Mouse (Mus musculus): ENCODE results near the gene Arhgap10.
A peak's percentile ranks its signal among the peaks of the same experiment; 100 is the strongest.

Arhgap10 gene

DNA sequence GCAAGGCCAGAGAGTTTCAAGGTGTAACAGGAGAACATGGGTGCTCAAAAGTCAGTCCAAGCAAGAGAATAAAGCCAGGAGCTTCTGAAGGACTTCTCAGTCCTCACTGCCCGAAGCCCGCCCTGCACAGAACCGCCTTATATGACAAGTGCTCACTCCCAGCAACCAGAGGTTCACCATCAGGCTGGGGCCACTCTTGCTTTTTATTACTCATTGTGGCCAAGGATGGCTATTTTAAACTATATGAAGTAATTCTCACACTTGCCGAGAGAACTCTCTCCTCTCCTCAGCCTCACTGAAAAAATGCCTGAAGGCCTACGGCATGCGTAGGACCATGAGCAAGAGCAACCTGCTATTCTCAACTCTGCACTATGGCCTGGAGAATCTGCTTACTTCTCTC lies 133.7 kb downstream of the Arhgap10 start:
- no peak for DNase-seq

DNA sequence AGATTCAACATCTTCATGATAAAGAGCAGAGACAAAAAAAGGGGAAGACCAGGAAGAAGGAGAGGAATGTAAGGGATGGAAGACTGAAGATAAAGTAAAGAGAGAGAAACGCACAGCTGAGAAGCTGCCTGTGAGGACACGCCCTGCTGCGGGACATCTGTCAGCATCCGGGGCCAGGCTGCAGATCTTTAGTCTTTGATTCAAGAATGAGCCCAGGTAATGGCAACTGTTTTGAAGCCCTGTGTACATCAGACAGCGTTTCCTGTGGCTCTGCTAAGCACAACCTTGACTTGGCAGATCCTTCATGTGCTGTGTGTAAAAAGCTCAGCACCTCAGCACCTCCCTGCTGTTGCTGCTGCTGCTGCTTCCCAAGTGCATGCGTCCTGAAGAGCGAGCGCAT lies 134.1 kb downstream of the Arhgap10 start:
- no peak for DNase-seq

DNA sequence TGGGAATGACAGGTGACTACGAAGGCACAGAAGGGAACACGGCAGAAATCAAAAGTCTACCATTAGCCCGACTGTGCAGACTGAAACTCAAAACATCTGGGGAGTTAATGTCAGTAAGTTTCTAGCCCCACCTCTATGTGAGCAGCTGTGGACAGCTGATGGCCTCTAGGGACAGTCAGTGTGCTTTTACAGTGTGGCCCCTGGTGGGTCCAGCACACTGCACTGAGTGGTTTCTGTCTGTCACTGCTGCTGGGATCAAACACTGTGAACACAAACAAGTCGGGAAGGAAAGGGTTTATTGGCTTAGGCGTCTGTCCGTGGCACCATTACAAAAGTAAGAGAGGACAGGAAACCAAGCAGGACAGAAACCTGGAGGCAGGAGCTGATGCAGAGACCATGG lies 136.9 kb downstream of the Arhgap10 start:
- no peak for DNase-seq

- DNase-seq, result no peak
Measured at GRCm38 (mm10) chr8:77379300-77379699, 138.5 kb downstream of the Arhgap10 start.

DNA sequence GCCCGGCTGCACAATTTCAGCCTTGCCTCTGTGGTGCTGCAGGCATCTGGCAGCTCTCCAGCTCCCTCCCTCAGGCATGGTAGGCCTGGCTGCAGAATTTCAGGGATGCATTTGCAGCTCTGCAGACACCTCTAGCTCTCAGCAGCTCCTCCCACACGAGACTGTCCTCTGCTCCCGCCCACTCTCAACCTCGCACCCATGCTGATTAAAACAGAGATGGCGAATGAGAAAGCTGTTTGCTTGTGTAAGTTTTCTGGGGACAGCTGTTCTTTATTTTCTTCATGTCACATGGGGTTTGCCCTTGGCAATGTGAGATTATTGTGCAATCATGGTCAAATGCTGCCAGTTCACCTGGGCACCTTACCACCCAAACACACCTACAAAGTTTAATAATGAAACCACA lies 141.3 kb downstream of the Arhgap10 start:
- DNase-seq, result peak; percentile 49

DNA sequence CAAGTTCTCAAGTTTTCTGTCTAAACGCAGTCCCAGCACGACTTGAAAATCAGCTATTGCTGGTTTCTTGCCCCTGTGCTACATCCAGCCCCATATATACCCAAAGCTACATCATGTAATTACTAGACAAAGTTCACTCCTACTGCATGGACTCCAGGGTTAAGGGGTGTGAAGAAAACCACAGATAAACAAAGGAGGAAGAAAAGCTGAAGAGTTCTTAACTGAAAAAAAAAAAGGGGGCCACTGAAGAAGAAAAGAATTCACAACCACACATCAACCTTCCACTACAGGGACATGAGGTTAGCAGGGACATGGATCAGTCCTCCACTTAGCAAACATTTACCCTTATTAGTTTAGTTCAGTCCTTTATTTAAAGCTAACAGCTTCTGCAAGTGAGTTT lies 141.8 kb downstream of the Arhgap10 start:
- no peak for DNase-seq

- DNase-seq, result no peak
Measured at GRCm38 (mm10) chr8:77371006-77371405, 146.7 kb downstream of the Arhgap10 start.

DNA sequence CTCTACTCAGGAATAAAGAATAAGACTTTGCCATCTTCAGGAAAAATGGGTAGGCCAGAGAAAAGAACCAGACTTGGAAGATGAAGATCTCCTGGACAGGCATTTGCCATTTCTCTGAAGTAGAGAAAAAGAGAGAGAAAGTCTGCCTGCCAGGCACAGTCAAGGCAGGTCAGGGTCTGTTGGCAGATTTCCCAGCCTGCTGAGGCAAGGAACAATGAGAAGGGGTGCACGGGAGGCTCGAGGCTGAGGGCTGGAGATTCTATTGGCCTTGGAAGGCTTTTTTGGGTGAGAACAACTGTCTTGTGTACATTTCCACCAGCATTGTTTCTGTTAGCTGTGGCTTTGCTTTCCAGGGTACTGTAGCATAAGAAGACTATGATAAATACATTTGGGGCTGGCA lies 147.4 kb downstream of the Arhgap10 start:
- no peak for DNase-seq

DNA sequence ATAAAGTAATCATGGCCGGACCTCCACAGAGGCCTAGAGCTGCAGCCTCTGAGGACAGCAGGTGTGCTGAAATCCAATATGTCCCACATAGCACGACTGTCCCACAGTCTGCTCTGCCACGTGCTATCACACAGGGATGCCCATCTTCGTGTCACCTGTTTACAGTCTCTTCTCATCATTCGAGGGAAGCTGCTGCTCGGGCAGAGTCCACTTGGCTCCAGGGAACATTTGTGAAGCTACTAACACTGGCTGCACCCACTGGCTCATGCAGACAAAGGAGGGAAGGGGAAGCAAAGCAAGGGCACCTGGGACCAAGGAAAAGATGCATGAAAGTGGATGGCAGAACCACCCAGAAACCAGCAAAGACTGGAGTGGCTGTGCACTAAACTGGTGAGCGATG lies 148.1 kb downstream of the Arhgap10 start:
- no peak for DNase-seq

DNA sequence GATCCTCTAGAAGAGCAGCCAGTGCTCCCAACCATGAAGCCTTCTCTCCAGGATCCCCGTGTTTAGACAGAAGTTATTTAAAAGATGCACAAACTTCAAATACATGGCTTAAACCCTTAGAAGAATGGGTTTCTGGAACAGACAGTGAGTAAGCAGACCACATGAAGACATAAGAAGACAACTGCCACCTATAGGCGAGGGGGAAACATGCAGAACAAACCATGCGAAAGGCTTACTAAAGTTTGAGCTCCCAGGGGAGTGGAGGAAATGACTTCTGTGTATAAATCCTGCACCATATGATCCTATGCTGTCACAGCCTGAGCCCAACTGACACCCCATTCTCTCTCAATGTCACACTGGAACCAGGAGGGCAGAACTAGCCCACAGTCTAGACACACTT lies 150.7 kb downstream of the Arhgap10 start:
- DNase-seq, result no peak

DNA sequence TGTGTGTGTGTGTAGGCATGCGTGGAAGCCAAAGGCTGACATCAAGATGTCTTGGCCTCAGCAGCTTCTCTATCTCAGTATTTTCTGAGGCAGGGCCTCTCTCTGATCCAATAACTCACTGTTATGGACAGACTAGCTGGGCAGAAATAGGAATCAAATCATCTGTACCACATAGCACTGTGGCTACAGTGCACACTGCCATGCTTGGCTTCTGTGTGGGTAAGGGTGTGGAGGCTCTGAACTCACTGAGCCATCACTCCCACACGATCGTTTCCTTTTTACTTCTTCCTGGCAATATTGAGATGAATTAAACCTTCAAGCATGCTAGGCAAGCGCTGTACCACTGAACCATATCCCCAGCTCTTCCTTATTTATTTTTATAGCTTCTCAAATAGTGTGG lies 151.3 kb downstream of the Arhgap10 start:
- no peak for DNase-seq

- DNase-seq, result no peak
Measured at GRCm38 (mm10) chr8:77365990-77366389, 151.8 kb downstream of the Arhgap10 start.

- DNase-seq, result peak; percentile 60
Measured at GRCm38 (mm10) chr8:77364472-77364871, 153.3 kb downstream of the Arhgap10 start.

GRCm38 (mm10) chr8:77360853-77361252 lies 156.9 kb downstream of the Arhgap10 start:
- no peak for DNase-seq

DNA sequence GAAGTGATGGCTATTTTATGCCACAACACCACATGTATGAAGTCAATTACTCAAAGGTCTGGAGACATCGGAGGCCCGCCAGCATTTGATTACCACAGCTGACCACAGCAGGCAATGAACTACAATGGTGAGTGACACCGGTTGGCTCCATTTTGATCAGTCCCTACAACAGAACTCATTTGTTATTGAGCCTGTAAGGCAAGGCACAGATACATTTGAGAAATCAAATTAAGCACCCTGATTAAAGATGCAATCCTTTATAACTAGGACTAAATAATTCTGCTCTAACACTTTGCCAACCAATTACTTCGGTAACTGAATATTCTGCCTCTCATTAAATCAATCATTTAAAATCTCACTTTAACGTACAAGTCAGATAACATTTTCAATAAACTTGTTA lies 157.3 kb downstream of the Arhgap10 start:
- DNase-seq, result no peak

DNA sequence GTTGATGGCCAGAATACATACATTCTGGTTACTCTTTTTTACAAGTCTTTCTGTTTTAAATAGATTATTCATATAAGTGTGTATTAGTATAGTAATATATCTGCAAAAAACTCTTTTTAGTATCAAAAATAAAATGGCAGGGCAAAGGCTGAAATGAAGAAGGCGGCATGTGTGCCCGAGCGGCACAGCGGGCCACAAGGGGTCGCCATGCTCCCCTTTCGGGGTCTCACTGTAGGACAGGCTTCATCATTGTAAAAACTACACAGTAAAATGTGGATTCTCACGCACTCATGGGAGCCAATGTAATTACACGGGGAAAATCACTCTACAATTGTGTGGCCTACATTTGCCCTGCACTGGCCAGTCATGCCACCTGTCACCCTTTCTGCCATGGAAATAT lies 160.6 kb downstream of the Arhgap10 start:
- DNase-seq, result no peak

DNA sequence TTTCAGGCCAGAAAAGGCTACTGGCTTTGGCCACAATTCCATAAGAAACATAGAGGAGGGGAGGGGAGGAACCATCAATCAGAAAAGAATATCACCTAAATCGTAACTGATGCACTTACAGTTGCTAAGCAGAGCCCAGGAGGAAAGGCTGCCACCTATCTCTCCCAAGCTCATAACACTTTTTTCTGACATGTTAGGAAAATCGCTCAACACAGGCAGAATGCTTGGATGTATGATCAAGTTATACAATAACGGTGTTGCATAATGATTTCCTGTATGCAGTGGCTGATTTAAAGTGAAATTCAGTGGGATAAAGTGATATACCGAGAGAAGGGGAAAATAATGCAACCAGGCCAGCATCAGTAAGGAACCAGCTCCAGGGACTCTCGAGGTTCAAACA lies 162.4 kb downstream of the Arhgap10 start:
- no peak for DNase-seq

- DNase-seq, result no peak
Measured at GRCm38 (mm10) chr8:77354189-77354588, 163.6 kb downstream of the Arhgap10 start.

GRCm38 (mm10) chr8:77351177-77351860 lies 166.4 kb downstream of the Arhgap10 start:
- no peak for DNase-seq

- no peak for DNase-seq
Measured at GRCm38 (mm10) chr8:77350121-77350777, 167.5 kb downstream of the Arhgap10 start.

DNA sequence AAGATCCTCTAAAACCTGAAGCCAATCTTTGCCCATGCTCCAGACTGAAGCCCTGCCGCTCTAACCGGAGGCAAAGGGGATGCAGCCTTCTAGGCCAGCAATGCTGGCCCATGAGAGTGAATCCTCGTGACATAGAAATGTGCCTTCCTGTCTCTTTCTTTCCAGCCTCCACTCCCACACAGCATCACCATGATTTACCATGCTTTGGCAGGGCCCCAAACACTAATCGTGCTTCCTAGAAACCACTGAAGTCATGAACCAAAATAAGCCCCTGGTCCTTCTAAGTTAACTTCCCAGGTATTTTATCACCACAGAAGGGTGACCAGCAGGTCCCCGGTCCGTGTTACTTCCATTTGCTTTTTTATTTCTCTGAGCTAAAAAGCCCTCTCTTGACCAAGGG lies 173.8 kb downstream of the Arhgap10 start:
- DNase-seq, result no peak

- no peak for DNase-seq
Measured at GRCm38 (mm10) chr8:77343335-77343734, 174.4 kb downstream of the Arhgap10 start.

DNA sequence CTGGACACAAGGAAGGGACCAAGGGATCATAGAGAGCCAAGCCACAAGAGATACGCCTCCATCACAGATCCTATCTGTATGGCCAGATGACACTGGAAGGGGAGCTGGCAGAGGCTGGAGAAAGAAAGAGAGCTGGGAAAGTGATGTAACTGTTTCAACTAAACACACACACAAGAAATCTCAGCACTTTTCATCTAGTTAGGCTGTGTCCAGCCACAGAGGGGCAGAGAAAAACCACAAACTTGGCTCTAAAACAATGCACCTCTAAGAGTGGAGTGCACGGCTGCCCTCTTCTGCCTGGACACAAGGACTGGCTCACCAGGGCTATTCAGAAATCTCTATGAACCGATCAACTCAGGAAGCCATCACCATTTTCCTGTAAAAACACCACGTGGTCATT lies 175.6 kb downstream of the Arhgap10 start:
- DNase-seq, result no peak

DNA sequence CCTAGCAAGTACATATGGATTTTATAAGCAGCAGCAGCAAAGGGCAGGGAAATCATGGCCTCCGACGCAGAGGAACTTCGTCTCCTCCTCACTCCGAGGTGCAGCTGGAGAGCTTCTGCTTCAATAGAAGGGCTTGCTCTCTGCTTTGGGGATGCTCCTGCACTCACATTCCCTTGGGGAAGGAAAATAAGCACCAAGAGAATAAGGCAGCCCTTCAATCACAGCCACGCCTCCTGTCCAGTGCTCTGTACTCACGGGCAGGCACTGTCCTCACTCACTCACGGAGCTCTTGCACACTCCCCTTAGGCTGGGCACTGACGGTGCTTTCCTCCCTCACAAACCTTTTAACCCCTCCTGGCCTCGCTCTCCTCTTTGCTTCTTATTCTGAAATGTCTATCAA lies 176.4 kb downstream of the Arhgap10 start:
- DNase-seq, result no peak

Measured in cerebellum, adult 11-12 months (tissue).